Comparison of ENCODE assay signal across 11 mouse cellular contexts in the genomic region with DNA sequence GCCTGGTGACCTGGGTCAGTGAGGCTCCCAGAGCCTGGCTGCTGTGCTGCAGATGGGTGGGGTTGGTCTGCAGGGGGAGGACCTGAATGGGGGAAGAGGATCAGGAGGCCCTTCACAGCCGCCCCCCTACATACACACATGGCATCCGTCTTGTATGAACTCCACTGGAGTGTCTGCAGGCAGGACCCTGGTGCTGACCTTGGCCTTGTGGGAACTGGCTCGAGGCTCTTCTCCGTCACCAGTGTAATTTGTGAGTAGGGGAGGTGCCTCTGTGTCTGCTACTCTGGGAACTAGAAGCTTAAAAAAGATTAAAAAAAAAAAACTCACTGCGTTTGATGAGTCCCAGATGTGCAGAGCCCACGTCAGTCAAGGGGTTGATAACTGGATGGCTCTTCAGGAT. TPM values are rescaled to one million over a fixed set of nuclear protein-coding genes. Genes with fewer than 3 reads are reported as not detected.
A peak's percentile ranks its signal among the peaks of the same experiment; 100 is the strongest.
DNase-seq lines count a peak whose midpoint lies in the region; ATAC-seq and TF ChIP-seq lines count a peak whose summit lies in the region.
"Had no signal": no experiment of that assay in that cellular context is flagged by ENCODE, and none has a peak within 500 bp of the region (broad histone marks: within the 10 kb centered on the region; RNA-seq: fewer than 3 reads in every experiment).

No protein-coding gene starts in this region.

- peak overlapping the region; percentile 4; the same call in 1 of the 2 replicates for H3K4me2 ChIP-seq in embryonic facial prominence, embryonic 11.5 days (ENCODE audit: low read depth, low read length)
- H3K4me2 ChIP-seq in lung, postnatal 0 days (replicated peaks; ENCODE audit: low read depth, low read length): 0 out of 2 replicates have a peak overlapping the region, but pooled peaks have one; percentile 27
- H3K4me2 ChIP-seq in forebrain, embryonic 12.5 days: no peak overlapping the region
- H3K4me2 ChIP-seq: heart, embryonic 11.5 days had no signal

- H3K9me3 ChIP-seq in embryonic facial prominence, embryonic 11.5 days (replicated peaks; ENCODE audit: control insufficient read depth, low read length): no peaks in the 10 kb centered on the region
- no peaks in the 10 kb centered on the region for H3K9me3 ChIP-seq in lung, postnatal 0 days (ENCODE audit: low read length)
- no peaks in the 10 kb centered on the region for H3K9me3 ChIP-seq in forebrain, embryonic 12.5 days

- ATAC-seq in embryonic facial prominence, embryonic 11.5 days (replicated peaks; ENCODE audit: insufficient number of reproducible peaks, low FRiP score, low TSS enrichment, low read depth): 0 out of 2 replicates have a peak, but pooled peaks have one; percentile 10
- peak; percentile 64 for ATAC-seq in lung, postnatal 0 days
- no peak for ATAC-seq in forebrain, embryonic 12.5 days (ENCODE audit: low FRiP score)
- ATAC-seq: hindbrain, embryonic 16.5 days had no signal

- H3K9ac ChIP-seq in embryonic facial prominence, embryonic 11.5 days (replicated peaks; ENCODE audit: low read length): no peak overlapping the region
- no peak overlapping the region for H3K9ac ChIP-seq in lung, postnatal 0 days (replicated peaks; ENCODE audit: low read depth)
- no peak overlapping the region for H3K9ac ChIP-seq in forebrain, embryonic 12.5 days

- TF ChIP-seq CTCF in kidney, adult 2 months (conservative IDR thresholded peaks at IDR 0.05; ENCODE audit: insufficient read depth, insufficient read length, low read depth, low read length): no peak
- TF ChIP-seq CTCF in lung, postnatal 0 days (IDR thresholded peaks at IDR 0.05): no peak

- WGBS in kidney, adult 2 months: 73% methylated on average over 6 of the region's 6 CpGs
- WGBS in embryonic facial prominence, embryonic 11.5 days: 26% methylated on average over 6 of the region's 6 CpGs
- 41% methylated on average over 6 of the region's 6 CpGs for WGBS in lung, postnatal 0 days
- 77% methylated on average over 6 of the region's 6 CpGs for WGBS in forebrain, embryonic 12.5 days

- TF ChIP-seq POLR2A in kidney, adult 2 months (IDR thresholded peaks at IDR 0.05; ENCODE audit: low read depth, low read length): no peak

- TF ChIP-seq EP300 in lung, postnatal 0 days (IDR thresholded peaks at IDR 0.05): no peak

- peak; percentile 30 for DNase-seq in kidney, adult 2 months
- no peak for DNase-seq in kidney, adult 11 months
- peak; percentile 41 for DNase-seq in NIH3T3 (ENCODE audit: low read depth)
- peak; percentile 58 for DNase-seq in embryonic facial prominence, embryonic 11.5 days (ENCODE audit: low spot score)
- peak; percentile 63 for DNase-seq in lung, postnatal 0 days (ENCODE audit: low spot score)
- no peak for DNase-seq in cerebellum, postnatal 25 days
- no peak for DNase-seq in cerebellum, postnatal 4 days (ENCODE audit: low spot score in 2 of 2)

- H3K4me3 ChIP-seq in kidney, adult 2 months (ENCODE audit: insufficient read depth, low read depth, low read length): no peak overlapping the region
- no peak overlapping the region for H3K4me3 ChIP-seq in embryonic facial prominence, embryonic 11.5 days (ENCODE audit: low read depth, low read length)
- no peak overlapping the region for H3K4me3 ChIP-seq in lung, postnatal 0 days (ENCODE audit: low read depth, low read length)
- H3K4me3 ChIP-seq in forebrain, embryonic 12.5 days (replicated peaks): no peak overlapping the region

- H3K4me1 ChIP-seq in kidney, adult 2 months (ENCODE audit: control insufficient read depth, insufficient read depth, low read length): no peaks in the 10 kb centered on the region
- H3K4me1 ChIP-seq in embryonic facial prominence, embryonic 11.5 days (ENCODE audit: control insufficient read depth, insufficient read depth, low read length): peaks cover 11% of the 10 kb centered on the region
- H3K4me1 ChIP-seq in lung, postnatal 0 days (ENCODE audit: insufficient read depth, low read depth, low read length): no peaks in the 10 kb centered on the region
- peaks cover 10% of the 10 kb centered on the region for H3K4me1 ChIP-seq in forebrain, embryonic 12.5 days

- no peaks in the 10 kb centered on the region for H3K36me3 ChIP-seq in kidney, adult 2 months (ENCODE audit: control insufficient read depth, insufficient read depth, low read length)
- H3K36me3 ChIP-seq in embryonic facial prominence, embryonic 11.5 days (replicated peaks; ENCODE audit: control insufficient read depth, insufficient read depth, low read depth, low read length): no peaks in the 10 kb centered on the region
- H3K36me3 ChIP-seq in lung, postnatal 0 days (ENCODE audit: insufficient read depth, low read length): no peaks in the 10 kb centered on the region
- no peaks in the 10 kb centered on the region for H3K36me3 ChIP-seq in forebrain, embryonic 12.5 days (replicated peaks)

- no peaks in the 10 kb centered on the region for H3K27me3 ChIP-seq in kidney, adult 2 months (replicated peaks; ENCODE audit: control insufficient read depth, insufficient read depth, low read length)
- H3K27me3 ChIP-seq in embryonic facial prominence, embryonic 11.5 days (ENCODE audit: control insufficient read depth, insufficient read depth, low read length): peaks cover 2% of the 10 kb centered on the region; the same call in 1 of the 2 replicates
- peaks cover 17% of the 10 kb centered on the region; the same call in 1 of the 2 replicates for H3K27me3 ChIP-seq in lung, postnatal 0 days (replicated peaks; ENCODE audit: insufficient read depth, low read length)
- peaks cover 43% of the 10 kb centered on the region for H3K27me3 ChIP-seq in forebrain, embryonic 12.5 days

- H3K27ac ChIP-seq in kidney, adult 2 months (ENCODE audit: insufficient read depth, low read depth, low read length): no peak overlapping the region
- H3K27ac ChIP-seq in embryonic facial prominence, embryonic 11.5 days (replicated peaks; ENCODE audit: low read depth, low read length): peak overlapping the region; percentile 24; the same call in 1 of the 2 replicates
- H3K27ac ChIP-seq in lung, postnatal 0 days (ENCODE audit: low read length): no peak overlapping the region
- H3K27ac ChIP-seq in forebrain, embryonic 12.5 days: no peak overlapping the region
- H3K27ac ChIP-seq: macrophage had no signal

RNA-seq across cellular contexts. Expression of a gene that starts 2.3 kb away (rescaled TPM):
- polyA plus RNA-seq in kidney, adult 2 months (2012; rRNA removed): 16.7 and 19.7 TPM in 2 replicates
- polyA plus RNA-seq in embryonic facial prominence, embryonic 11.5 days (2014; fragmentation: Nextera tagmentation; extraction: Ambion mirVana): 3.0 and 3.6 TPM in 2 replicates
- polyA plus RNA-seq in lung, postnatal 0 days (2015; fragmentation: Nextera tagmentation; extraction: Ambion mirVana): 9.7 and 16.8 TPM in 2 replicates
- 2.3 TPM in 2 replicates for polyA plus RNA-seq in forebrain, embryonic 12.5 days (2016; fragmentation: Nextera tagmentation; extraction: Ambion mirVana)

Comparison
In these comparisons a context has a peak if more than half of its experiments do, and no peak if none do; other contexts are left out.
1. DNase-seq: peak in kidney, adult 2 months (single experiment), NIH3T3 (single experiment), embryonic facial prominence, embryonic 11.5 days (single experiment) and lung, postnatal 0 days (single experiment); none in kidney, adult 11 months (single experiment), cerebellum, postnatal 25 days (0 of 2) and cerebellum, postnatal 4 days (0 of 2).